Mouse (Mus musculus) heart, embryonic 14.5 days (tissue): Measurements from ENCODE around the gene Zmynd8. TPM values are rescaled to one million over a fixed set of nuclear protein-coding genes. Genes with fewer than 3 reads are reported as not detected.

Experiments used
- ATAC-seq: fragments of 200-750 bp; cut with Nextera tagmentation; 2 replicates; pipeline ENCODE4 v1.8.0; 2017; ENCODE audit warnings: low read depth, moderate TSS enrichment; ENCODE audit not compliant: insufficient number of reproducible peaks, insufficient read depth, low FRiP score
- H3K27ac ChIP-seq, 2 experiments: fragments of 200-500 bp in 1 of 2; fragments of 300-500 bp in 1 of 2; sonication (generic) in 1 of 2; replicated peaks in 1 of 2; 2 replicates each; pipeline ENCODE4 v1.5.1; 2012 to 2014; ENCODE audit warnings: low read depth in 2 of 2, low read length in 2 of 2, control low read depth in 1 of 2, mild to moderate bottlenecking in 1 of 2, mixed read lengths in 1 of 2; ENCODE audit not compliant: control insufficient read depth in 1 of 2, insufficient read depth in 1 of 2
- H3K27me3 ChIP-seq: fragments of 300-500 bp; sonication (generic); 2 replicates; pipeline ENCODE4 v1.6.1; 2014; ENCODE audit warnings: mild to moderate bottlenecking, low read length, control low read depth; ENCODE audit not compliant: control insufficient read depth, insufficient read depth
- H3K36me3 ChIP-seq: fragments of 300-500 bp; sonication (generic); 2 replicates; pipeline ENCODE4 v1.6.1; 2014; ENCODE audit warnings: mild to moderate bottlenecking, control low read depth, low read length, mixed read lengths; ENCODE audit not compliant: control insufficient read depth, insufficient read depth
- H3K4me1 ChIP-seq, 2 experiments: fragments of 200-500 bp in 1 of 2; fragments of 300-500 bp in 1 of 2; sonication (generic) in 1 of 2; 2 replicates each; pipeline ENCODE4 v1.6.1; 2012 to 2014; ENCODE audit warnings: low read length in 2 of 2, control low read depth in 1 of 2, mixed read lengths in 1 of 2; ENCODE audit not compliant: control insufficient read depth in 2 of 2, insufficient read depth in 2 of 2
- H3K4me2 ChIP-seq: fragments of 300-500 bp; sonication (generic); 2 replicates; pipeline ENCODE4 v1.6.1; 2014; ENCODE audit warnings: mild to moderate bottlenecking, low read length
- H3K4me3 ChIP-seq, 2 experiments: fragments of 200-500 bp in 1 of 2; fragments of 300-500 bp in 1 of 2; sonication (generic) in 1 of 2; 2 replicates each; pipeline ENCODE4 v1.5.1; 2012 to 2014; ENCODE audit warnings: low read length in 2 of 2, mild to moderate bottlenecking in 2 of 2, control low read depth in 1 of 2, low read depth in 1 of 2, moderate library complexity in 1 of 2; ENCODE audit not compliant: control insufficient read depth in 1 of 2, insufficient read depth in 1 of 2
- H3K9ac ChIP-seq: fragments of 300-500 bp; sonication (generic); 2 replicates; pipeline ENCODE4 v1.6.1; 2014; ENCODE audit warnings: mild to moderate bottlenecking, low read length
- H3K9me3 ChIP-seq: fragments of 300-500 bp; sonication (generic); 2 replicates; pipeline ENCODE4 v1.6.1; 2016; ENCODE audit warnings: low read length, control low read depth; ENCODE audit not compliant: control insufficient read depth
- WGBS: fragments of 180-500 bp; shearing (Covaris S2); extraction: QIAGEN DNeasy Blood & Tissue Kit; methylation state at CpG from one replicate; pipeline ENCODE4 v1.1.7; 2014; 5-methylcytosine and 5-hydroxymethylcytosine counted together
- polyA plus RNA-seq: library from polyadenylated mRNA; unstranded; fragments of >200 nt; fragmentation: Nextera tagmentation; extraction: Ambion mirVana; gene quantifications from 2 replicates; pipeline ENCODE4 v1.2.1, GENCODE M21; 2014

The Zmynd8 gene
- polyA plus RNA-seq, 1 experiment from 2014 or later, result 38.0 TPM

DNA sequence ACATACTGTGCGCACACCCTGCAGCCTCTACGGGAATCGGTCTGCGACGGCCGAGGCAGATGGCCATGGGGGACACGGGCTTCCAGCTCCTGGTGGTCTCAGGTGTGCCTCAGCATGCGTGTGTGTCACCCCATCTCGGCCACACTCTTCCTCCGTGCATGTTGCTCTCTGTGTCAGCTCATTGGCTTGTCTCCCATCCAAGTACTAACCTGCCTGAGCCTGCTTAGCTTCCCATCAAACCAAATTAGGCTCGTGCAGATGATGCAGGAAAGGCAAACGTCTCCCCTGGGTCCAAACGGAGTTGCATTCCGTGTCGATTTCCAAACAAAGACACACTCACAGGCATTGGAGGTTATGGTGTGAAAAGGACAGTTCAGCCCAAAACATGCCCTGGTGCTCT is 141.0 kb downstream of the Zmynd8 start:
- Histone ChIP-seq H3K36me3 (no peaks in the 10 kb centered on the region), H3K27me3 (no peaks in the 10 kb centered on the region), H3K4me1 (peaks cover 0 to 2% of the 10 kb centered on the region in 2 experiments; a peak in 1 of 4 replicates), H3K9me3 (no peaks in the 10 kb centered on the region), H3K4me3 (no peak overlapping the region), H3K9ac (no peak overlapping the region), H3K27ac (no peak overlapping the region), H3K4me2 (no peak overlapping the region)
- no peak for ATAC-seq
- WGBS, result 75% methylated on average over 15 of the region's 15 CpGs

GRCm38 (mm10) chr2:165752704-165753103 is 146.1 kb downstream of the Zmynd8 start:
- H3K36me3 ChIP-seq, result no peaks in the 10 kb centered on the region
- H3K4me3 ChIP-seq, result no peak overlapping the region
- H3K27me3 ChIP-seq, result peaks cover 17% of the 10 kb centered on the region; the same call in 1 of the 2 replicates
- H3K4me2 ChIP-seq, result no peak overlapping the region
- H3K9ac ChIP-seq, result no peak overlapping the region
- no peaks in the 10 kb centered on the region for H3K4me1 ChIP-seq
- no peaks in the 10 kb centered on the region for H3K9me3 ChIP-seq
- WGBS, result 73% methylated on average over 4 of the region's 4 CpGs
- no peak overlapping the region for H3K27ac ChIP-seq
- ATAC-seq, result no peak; the same call in 1 of the 2 replicates

DNA sequence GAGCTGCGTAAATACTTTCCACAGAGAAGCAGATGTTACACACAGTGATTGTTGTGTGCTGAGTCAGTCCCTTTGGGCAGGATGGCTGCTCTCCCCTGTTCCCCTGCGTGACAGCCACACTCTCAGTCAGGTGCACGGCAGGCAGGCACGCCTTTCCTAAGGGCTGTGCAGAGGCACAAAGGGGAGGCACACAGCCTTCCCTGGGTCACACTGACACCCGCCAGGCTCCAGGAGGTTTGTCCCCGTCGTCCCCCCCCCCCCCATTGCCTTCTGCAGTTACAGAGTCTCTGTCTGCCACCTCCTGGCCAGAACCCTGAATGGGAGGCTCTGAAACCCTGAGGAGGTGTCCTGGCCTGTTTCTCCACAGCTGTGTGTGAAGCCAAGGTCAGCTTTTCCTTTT is 147.7 kb downstream of the Zmynd8 start:
- H3K9ac ChIP-seq, result no peak overlapping the region
- 35% methylated on average over 6 of the region's 7 CpGs for WGBS
- H3K27me3 ChIP-seq, result peaks cover 17% of the 10 kb centered on the region; the same call in 1 of the 2 replicates
- no peak overlapping the region for H3K4me2 ChIP-seq
- no peaks in the 10 kb centered on the region for H3K36me3 ChIP-seq
- H3K9me3 ChIP-seq, result no peaks in the 10 kb centered on the region
- no peak for ATAC-seq
- no peak overlapping the region for H3K4me3 ChIP-seq
- H3K27ac ChIP-seq, result no peak overlapping the region
- no peaks in the 10 kb centered on the region for H3K4me1 ChIP-seq

- no peaks in the 10 kb centered on the region for H3K36me3 ChIP-seq
- H3K27me3 ChIP-seq, result peaks cover 17% of the 10 kb centered on the region; the same call in 1 of the 2 replicates
- WGBS, result 13% methylated on average over 11 of the region's 11 CpGs
- no peak overlapping the region for H3K27ac ChIP-seq
- no peak overlapping the region for H3K4me2 ChIP-seq
- H3K9ac ChIP-seq, result no peak overlapping the region
- ATAC-seq, result no peak
- H3K4me3 ChIP-seq, result no peak overlapping the region
- no peaks in the 10 kb centered on the region for H3K9me3 ChIP-seq
- no peaks in the 10 kb centered on the region for H3K4me1 ChIP-seq
Measured at GRCm38 (mm10) chr2:165748426-165748825, 150.4 kb downstream of the Zmynd8 start.

- no peak overlapping the region for H3K27ac ChIP-seq
- H3K4me1 ChIP-seq, result no peaks in the 10 kb centered on the region
- ATAC-seq, result no peak
- no peak overlapping the region for H3K9ac ChIP-seq
- no peaks in the 10 kb centered on the region for H3K36me3 ChIP-seq
- H3K4me3 ChIP-seq, result no peak overlapping the region
- no peaks in the 10 kb centered on the region for H3K9me3 ChIP-seq
- 51% methylated on average over 7 of the region's 7 CpGs for WGBS
- H3K27me3 ChIP-seq, result peaks cover 17% of the 10 kb centered on the region; the same call in 1 of the 2 replicates
- H3K4me2 ChIP-seq, result no peak overlapping the region
Measured at GRCm38 (mm10) chr2:165747975-165748374, 150.8 kb downstream of the Zmynd8 start.

DNA sequence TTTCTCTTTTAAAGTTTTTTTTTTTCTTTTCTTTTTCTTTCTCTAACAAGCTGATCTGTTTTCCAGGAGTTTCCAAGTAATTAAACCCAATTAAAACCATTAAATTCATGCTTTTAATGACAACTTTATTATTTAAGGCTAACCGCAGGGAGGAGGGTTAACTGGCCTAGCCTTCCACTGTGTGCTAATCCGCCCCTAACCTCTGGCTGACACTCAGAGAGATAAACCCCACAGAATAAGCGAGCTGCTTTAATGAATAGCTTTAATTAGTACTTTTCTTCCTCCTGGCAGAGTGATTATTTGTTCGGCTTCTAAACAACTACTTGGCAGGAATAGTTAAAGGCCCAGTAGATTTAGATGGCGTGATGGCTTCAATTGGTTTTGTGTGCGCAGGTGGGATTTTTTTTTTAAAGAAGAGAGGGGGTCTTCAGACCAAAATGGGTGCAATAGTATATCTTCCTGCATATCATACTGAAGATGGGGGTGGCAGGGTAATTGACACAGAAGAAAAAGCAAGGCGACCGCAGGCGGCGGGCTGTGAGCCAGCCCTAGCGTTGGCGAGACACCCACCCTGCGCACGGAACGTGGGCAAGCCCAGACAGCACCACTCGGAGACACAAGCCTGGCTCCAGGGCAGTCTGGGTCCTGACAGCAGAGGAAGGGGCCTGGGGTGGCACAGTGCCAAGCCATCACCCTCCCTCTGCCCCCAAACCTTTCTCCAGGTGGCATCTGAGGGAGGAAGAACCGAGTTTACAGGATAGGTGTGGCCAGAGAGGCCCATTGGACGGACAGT is 153.3 kb downstream of the Zmynd8 start:
- H3K27me3 ChIP-seq, result peaks cover 25% of the 10 kb centered on the region
- WGBS, result 80% methylated on average over 18 of the region's 18 CpGs
- H3K4me2 ChIP-seq, result no peak overlapping the region
- H3K9me3 ChIP-seq, result no peaks in the 10 kb centered on the region
- no peak for ATAC-seq
- no peak overlapping the region for H3K4me3 ChIP-seq
- H3K9ac ChIP-seq, result no peak overlapping the region
- no peaks in the 10 kb centered on the region for H3K4me1 ChIP-seq
- no peaks in the 10 kb centered on the region for H3K36me3 ChIP-seq
- no peak overlapping the region for H3K27ac ChIP-seq

- Histone ChIP-seq H3K4me1 (no peaks in the 10 kb centered on the region), H3K4me2 (no peak overlapping the region), H3K36me3 (no peaks in the 10 kb centered on the region), H3K9ac (no peak overlapping the region), H3K27me3 (peaks cover 8% of the 10 kb centered on the region), H3K9me3 (no peaks in the 10 kb centered on the region), H3K27ac (no peak overlapping the region), H3K4me3 (no peak overlapping the region)
- WGBS, result 32% methylated on average over 21 of the region's 21 CpGs
- no peak for ATAC-seq
Measured at GRCm38 (mm10) chr2:165742210-165742786, 156.5 kb downstream of the Zmynd8 start.
